Comparison of ENCODE assay signal across 8 mouse cellular contexts in genomic region chr15:87566040-87566929, GRCm38 (mm10). TPM values are rescaled to one million over a fixed set of nuclear protein-coding genes. Genes with fewer than 3 reads are reported as not detected.
DNase-seq lines count a peak whose midpoint lies in the region; ATAC-seq and TF ChIP-seq lines count a peak whose summit lies in the region.

No protein-coding gene starts in this region.

- peak overlapping the region; percentile 72 for H3K27ac ChIP-seq in cerebellum, adult 2 months (ENCODE audit: insufficient read depth, low read length)
- H3K27ac ChIP-seq in hindbrain, embryonic 10.5 days = peak overlapping the region; percentile 69
- no peak overlapping the region for H3K27ac ChIP-seq in midbrain, embryonic 11.5 days (ENCODE audit: low read depth, low read length)

- intact Hi-C loops in heart, postnatal 25 days (cut with DNase I) = no loop called here

- no peak overlapping the region for H3K9ac ChIP-seq in midbrain, embryonic 11.5 days (ENCODE audit: low read length)

- peak; percentile 94 for DNase-seq in brain, adult 2 months (ENCODE audit: low read depth, low spot score)
- DNase-seq in cerebellum, adult 2 months = peak; percentile 78 to 86
- DNase-seq in hindbrain, embryonic 10.5 days (ENCODE audit: low spot score) = no peak
- DNase-seq in midbrain, embryonic 11.5 days (ENCODE audit: low spot score, missing footprints) = peak; percentile 73
- no peak for DNase-seq in T-cell, adult 2 months (ENCODE audit: low spot score)
- no peak for DNase-seq in embryo, embryonic 9.5 days (ENCODE audit: extremely low spot score)
- no peak for DNase-seq in urinary bladder, adult 18-20 months (ENCODE audit: low spot score in 2 of 2)
- DNase-seq in heart, postnatal 25 days (ENCODE audit: low spot score) = no peak

- no peaks in the 10 kb centered on the region for H3K27me3 ChIP-seq in cerebellum, adult 2 months (ENCODE audit: control insufficient read depth, insufficient read depth, low read length)
- no peaks in the 10 kb centered on the region for H3K27me3 ChIP-seq in hindbrain, embryonic 10.5 days (ENCODE audit: insufficient read depth, poor library complexity, severe bottlenecking)
- H3K27me3 ChIP-seq in midbrain, embryonic 11.5 days (ENCODE audit: control insufficient read depth, insufficient read depth, low read length) = no peaks in the 10 kb centered on the region

- no peak for TF ChIP-seq POLR2A in cerebellum, adult 2 months (IDR thresholded peaks at IDR 0.05; ENCODE audit: borderline replicate concordance, insufficient read depth, low read length)

- H3K9me3 ChIP-seq in hindbrain, embryonic 10.5 days = no peaks in the 10 kb centered on the region
- H3K9me3 ChIP-seq in midbrain, embryonic 11.5 days (ENCODE audit: control insufficient read depth, low read length) = no peaks in the 10 kb centered on the region

- H3K4me3 ChIP-seq in cerebellum, adult 2 months (replicated peaks; ENCODE audit: insufficient read depth, low read depth, low read length) = no peak overlapping the region
- no peak overlapping the region for H3K4me3 ChIP-seq in hindbrain, embryonic 10.5 days
- no peak overlapping the region for H3K4me3 ChIP-seq in midbrain, embryonic 11.5 days (ENCODE audit: low read depth, low read length)

- no peak for TF ChIP-seq CTCF in cerebellum, adult 2 months (IDR thresholded peaks at IDR 0.05; ENCODE audit: borderline replicate concordance, insufficient read depth, low read depth, low read length)

- 10% methylated on average over 10 of the region's 11 CpGs for WGBS in cerebellum, adult 2 months
- WGBS in hindbrain, embryonic 10.5 days = 59% methylated on average over 11 of the region's 11 CpGs
- 64% methylated on average over 11 of the region's 11 CpGs for WGBS in midbrain, embryonic 11.5 days

- no peak for ATAC-seq in midbrain, embryonic 11.5 days (ENCODE audit: low FRiP score)

- no peak overlapping the region for H3K4me2 ChIP-seq in midbrain, embryonic 11.5 days

- H3K36me3 ChIP-seq in hindbrain, embryonic 10.5 days = 0 out of 2 replicates have a peak, but pooled peaks cover 4% of the 10 kb centered on the region
- H3K36me3 ChIP-seq in midbrain, embryonic 11.5 days (ENCODE audit: control insufficient read depth, insufficient read depth, low read length) = no peaks in the 10 kb centered on the region

- peaks cover 77% of the 10 kb centered on the region for H3K4me1 ChIP-seq in cerebellum, adult 2 months (ENCODE audit: control insufficient read depth, insufficient read depth, low read length)
- peaks cover 16% of the 10 kb centered on the region for H3K4me1 ChIP-seq in hindbrain, embryonic 10.5 days (replicated peaks)
- no peaks in the 10 kb centered on the region for H3K4me1 ChIP-seq in midbrain, embryonic 11.5 days (ENCODE audit: control insufficient read depth, insufficient read depth, low read length)

RNA-seq across cellular contexts. Expression of gene Fam19a5, which starts 22.2 kb away (rescaled TPM):
- 95.4 and 101 TPM in 2 replicates for polyA plus RNA-seq in cerebellum, adult 2 months (2012; rRNA removed)
- polyA plus RNA-seq in hindbrain, embryonic 10.5 days (2016; fragmentation: Nextera tagmentation; extraction: Ambion mirVana) = 6.4 and 8.2 TPM in 2 replicates
- 5.8 TPM in 2 replicates for polyA plus RNA-seq in midbrain, embryonic 11.5 days (2014; fragmentation: Nextera tagmentation; extraction: Ambion mirVana)
- total RNA-seq in heart, postnatal 25 days (2021) = 1 to 10 TPM; 2.2 to 3.1 TPM

Comparison
In these comparisons a context has a peak if more than half of its experiments do, and no peak if none do; other contexts are left out.
1. DNase-seq: peak in brain, adult 2 months (single experiment), cerebellum, adult 2 months (2 of 2) and midbrain, embryonic 11.5 days (single experiment); none in hindbrain, embryonic 10.5 days (single experiment), T-cell, adult 2 months (single experiment), embryo, embryonic 9.5 days (single experiment), urinary bladder, adult 18-20 months (0 of 2) and heart, postnatal 25 days (single experiment).
2. RNA of gene Fam19a5, which starts 22.2 kb away (polyA plus RNA-seq): 95.4 to 101 TPM in cerebellum, adult 2 months; 6.4 to 8.2 TPM in hindbrain, embryonic 10.5 days and 5.8 TPM in midbrain, embryonic 11.5 days; every median in the first group is over 10 times any median in the second.